Mouse (Mus musculus): ENCODE data around the gene Ncln. TPM values are rescaled to one million over a fixed set of nuclear protein-coding genes. Genes with fewer than 3 reads are reported as not detected.

The Ncln gene
- polyA plus RNA-seq, 1 experiment from 2014 or later = 54.9 TPM

- no peak for ATAC-seq (ENCODE audit: insufficient number of reproducible peaks, low FRiP score)
- Histone ChIP-seq H3K4me2 (0 out of 2 replicates have a peak overlapping the region, but pooled peaks have one; percentile 59), H3K4me3 (no peak overlapping the region), H3K9ac (no peak overlapping the region), H3K36me3 (peaks cover 14% of the 10 kb centered on the region), H3K9me3 (replicated peaks) (no peaks in the 10 kb centered on the region), H3K27ac (ENCODE audit: poor library complexity, severe bottlenecking) (no peak overlapping the region), H3K27me3 (replicated peaks) (no peaks in the 10 kb centered on the region), H3K4me1 (replicated peaks) (peaks cover 19% of the 10 kb centered on the region)
- WGBS = 74% methylated on average over 17 of the region's 17 CpGs
Observed at GRCm38 (mm10) chr10:81497401-81498270, 1.4 kb upstream of the Ncln start.

DNA sequence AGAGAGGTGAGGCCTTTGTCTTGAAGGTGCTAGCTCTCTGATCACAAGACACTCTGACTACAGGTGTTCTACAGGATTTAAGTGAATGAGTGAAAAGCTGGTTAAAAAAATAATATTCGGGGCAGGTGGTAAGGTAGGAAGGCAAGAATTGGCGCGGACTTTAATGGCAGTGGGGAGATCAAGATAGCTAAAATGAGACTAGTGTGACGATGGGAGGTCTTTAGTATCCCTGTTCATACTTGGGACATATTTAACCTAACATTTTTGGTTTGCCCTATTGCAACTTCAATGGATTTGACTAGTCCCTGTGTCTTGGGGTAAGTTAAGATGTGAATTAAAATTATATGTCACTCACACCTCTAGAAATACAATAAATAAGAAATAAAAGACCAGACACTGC lies 777 bp upstream of the Ncln start:
- WGBS = 30% methylated on average over 4 of the region's 4 CpGs
- no peak for ATAC-seq (ENCODE audit: insufficient number of reproducible peaks, low FRiP score)
- peaks cover 21% of the 10 kb centered on the region for H3K36me3 ChIP-seq
- no peaks in the 10 kb centered on the region for H3K27me3 ChIP-seq (replicated peaks)
- H3K27ac ChIP-seq (ENCODE audit: poor library complexity, severe bottlenecking) = peak overlapping the region; percentile 48; the same call in 1 of the 2 replicates
- H3K9me3 ChIP-seq (replicated peaks) = no peaks in the 10 kb centered on the region
- H3K4me3 ChIP-seq = peak overlapping the region; percentile 90
- peak overlapping the region; percentile 59 for H3K4me2 ChIP-seq
- H3K4me1 ChIP-seq (replicated peaks) = peaks cover 19% of the 10 kb centered on the region
- no peak overlapping the region for H3K9ac ChIP-seq

GRCm38 (mm10) chr10:81495616-81496263 lies 452 bp downstream of the Ncln start:
- H3K4me1 ChIP-seq (replicated peaks) = peaks cover 19% of the 10 kb centered on the region
- no peaks in the 10 kb centered on the region for H3K27me3 ChIP-seq (replicated peaks)
- H3K36me3 ChIP-seq = peaks cover 33% of the 10 kb centered on the region
- H3K4me2 ChIP-seq = peak overlapping the region; percentile 99
- no peaks in the 10 kb centered on the region for H3K9me3 ChIP-seq (replicated peaks)
- peak overlapping the region; percentile 93 for H3K9ac ChIP-seq
- H3K27ac ChIP-seq (ENCODE audit: poor library complexity, severe bottlenecking) = peak overlapping the region; percentile 48
- H3K4me3 ChIP-seq = peak overlapping the region; percentile 90
- WGBS = under 1% methylated on average over 41 of the region's 41 CpGs
- ATAC-seq (ENCODE audit: insufficient number of reproducible peaks, low FRiP score) = peak; percentile 3; the same call in 1 of the 2 replicates

- no peak overlapping the region for H3K27ac ChIP-seq (ENCODE audit: poor library complexity, severe bottlenecking)
- 70% methylated on average over 6 of the region's 6 CpGs for WGBS
Observed at GRCm38 (mm10) chr10:81495151-81495550, 1.0 kb downstream of the Ncln start.

GRCm38 (mm10) chr10:81494260-81495041 lies 1.7 kb downstream of the Ncln start:
- H3K9ac ChIP-seq = no peak overlapping the region; the same call in 1 of the 2 replicates
- peak overlapping the region; percentile 99 for H3K4me2 ChIP-seq
- peaks cover 19% of the 10 kb centered on the region for H3K4me1 ChIP-seq (replicated peaks)
- WGBS = 84% methylated on average over 11 of the region's 11 CpGs
- ATAC-seq (ENCODE audit: insufficient number of reproducible peaks, low FRiP score) = no peak
- H3K4me3 ChIP-seq = no peak overlapping the region
- no peaks in the 10 kb centered on the region for H3K27me3 ChIP-seq (replicated peaks)
- H3K9me3 ChIP-seq (replicated peaks) = no peaks in the 10 kb centered on the region
- no peak overlapping the region for H3K27ac ChIP-seq (ENCODE audit: poor library complexity, severe bottlenecking)
- H3K36me3 ChIP-seq = peaks cover 46% of the 10 kb centered on the region

More at GRCm38 (mm10) chr10:81495151-81495550, 1.0 kb downstream of the Ncln start:
- Histone ChIP-seq H3K4me2 (peak overlapping the region; percentile 99), H3K27me3 (replicated peaks) (no peaks in the 10 kb centered on the region), H3K36me3 (peaks cover 39% of the 10 kb centered on the region), H3K4me1 (replicated peaks) (peaks cover 19% of the 10 kb centered on the region), H3K9me3 (replicated peaks) (no peaks in the 10 kb centered on the region), H3K9ac (peak overlapping the region; percentile 93), H3K4me3 (peak overlapping the region; percentile 90)
- no peak for ATAC-seq (ENCODE audit: insufficient number of reproducible peaks, low FRiP score)

DNA sequence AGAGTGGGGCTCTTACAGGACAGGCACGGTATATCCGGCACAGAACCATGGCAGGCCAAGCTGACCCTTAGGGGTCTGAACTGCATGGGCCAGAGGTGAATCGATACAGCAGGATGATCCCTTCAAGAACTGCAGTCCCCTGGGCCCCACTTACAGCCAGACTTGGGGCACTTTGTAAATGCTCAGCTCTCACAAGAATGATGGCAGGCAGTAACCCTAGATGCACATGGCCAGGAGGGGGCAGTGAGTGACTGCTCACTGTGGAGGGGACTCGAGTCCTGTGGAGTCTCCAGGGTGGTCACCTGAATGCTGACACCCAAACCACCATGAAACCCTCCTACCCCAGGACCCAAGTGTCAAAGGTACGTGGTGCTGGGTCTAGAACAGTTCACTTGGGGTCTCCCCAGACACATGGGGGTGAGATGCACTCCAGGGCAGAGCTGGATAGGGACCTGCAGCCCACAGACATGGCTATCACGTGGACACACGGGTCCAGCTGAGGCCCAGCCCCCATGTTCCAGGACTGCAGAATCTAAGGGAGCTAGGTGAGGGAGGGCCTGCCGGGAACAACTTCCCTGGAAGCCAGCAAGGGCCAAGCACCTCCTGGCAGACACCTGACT lies 2.5 kb downstream of the Ncln start:
- no peak overlapping the region for H3K4me3 ChIP-seq
- no peaks in the 10 kb centered on the region for H3K9me3 ChIP-seq (replicated peaks)
- H3K4me1 ChIP-seq (replicated peaks) = peaks cover 19% of the 10 kb centered on the region
- H3K4me2 ChIP-seq = no peak overlapping the region
- H3K9ac ChIP-seq = no peak overlapping the region
- H3K36me3 ChIP-seq = peaks cover 54% of the 10 kb centered on the region
- ATAC-seq (ENCODE audit: insufficient number of reproducible peaks, low FRiP score) = no peak
- H3K27me3 ChIP-seq (replicated peaks) = no peaks in the 10 kb centered on the region
- WGBS = 83% methylated on average over 8 of the region's 8 CpGs
- no peak overlapping the region for H3K27ac ChIP-seq (ENCODE audit: poor library complexity, severe bottlenecking)

GRCm38 (mm10) chr10:81492606-81493240 lies 3.5 kb downstream of the Ncln start:
- H3K4me2 ChIP-seq = no peak overlapping the region
- no peak overlapping the region for H3K9ac ChIP-seq
- ATAC-seq (ENCODE audit: insufficient number of reproducible peaks, low FRiP score) = no peak
- 91% methylated on average over 11 of the region's 11 CpGs for WGBS
- H3K9me3 ChIP-seq (replicated peaks) = no peaks in the 10 kb centered on the region
- H3K27me3 ChIP-seq (replicated peaks) = no peaks in the 10 kb centered on the region
- H3K36me3 ChIP-seq = peaks cover 63% of the 10 kb centered on the region
- no peak overlapping the region for H3K4me3 ChIP-seq
- no peak overlapping the region for H3K27ac ChIP-seq (ENCODE audit: poor library complexity, severe bottlenecking)
- peaks cover 28% of the 10 kb centered on the region for H3K4me1 ChIP-seq (replicated peaks)

- no peaks in the 10 kb centered on the region for H3K9me3 ChIP-seq (replicated peaks)
- H3K4me2 ChIP-seq = no peak overlapping the region
- H3K27me3 ChIP-seq (replicated peaks) = no peaks in the 10 kb centered on the region
- peaks cover 80% of the 10 kb centered on the region for H3K36me3 ChIP-seq
- WGBS = 92% methylated on average over 9 of the region's 9 CpGs
- no peak overlapping the region for H3K4me3 ChIP-seq
- H3K4me1 ChIP-seq (replicated peaks) = peaks cover 33% of the 10 kb centered on the region
- H3K9ac ChIP-seq = no peak overlapping the region
- ATAC-seq (ENCODE audit: insufficient number of reproducible peaks, low FRiP score) = no peak
- H3K27ac ChIP-seq (ENCODE audit: poor library complexity, severe bottlenecking) = no peak overlapping the region
Observed at GRCm38 (mm10) chr10:81491018-81491417, 5.2 kb downstream of the Ncln start.

DNA sequence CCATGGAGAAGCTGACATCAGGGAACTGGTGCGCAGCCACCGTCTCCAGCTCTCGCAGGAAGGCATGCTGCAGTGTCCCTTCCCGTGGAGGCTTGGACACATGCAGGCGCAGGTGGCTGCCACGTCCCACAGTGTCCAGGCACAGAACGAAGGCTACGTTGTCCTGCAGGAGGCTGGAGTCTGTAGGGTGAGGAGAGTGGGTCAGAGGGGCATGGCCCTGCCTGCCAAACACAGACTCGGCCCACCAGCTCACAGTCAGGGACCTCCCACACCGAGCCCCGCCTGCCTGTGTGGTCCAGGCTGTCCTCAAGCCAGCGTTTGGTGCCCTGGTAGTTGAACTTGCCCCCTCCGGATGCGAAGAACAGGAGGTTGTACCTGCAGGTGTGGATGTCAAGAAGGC lies 6.3 kb downstream of the Ncln start:
- H3K4me3 ChIP-seq = no peak overlapping the region
- no peaks in the 10 kb centered on the region for H3K9me3 ChIP-seq (replicated peaks)
- peaks cover 25% of the 10 kb centered on the region for H3K4me1 ChIP-seq (replicated peaks)
- H3K4me2 ChIP-seq = no peak overlapping the region
- WGBS = 80% methylated on average over 14 of the region's 14 CpGs
- H3K27me3 ChIP-seq (replicated peaks) = no peaks in the 10 kb centered on the region
- no peak for ATAC-seq (ENCODE audit: insufficient number of reproducible peaks, low FRiP score)
- H3K36me3 ChIP-seq = peaks cover 81% of the 10 kb centered on the region
- no peak overlapping the region for H3K27ac ChIP-seq (ENCODE audit: poor library complexity, severe bottlenecking)
- H3K9ac ChIP-seq = no peak overlapping the region

DNA sequence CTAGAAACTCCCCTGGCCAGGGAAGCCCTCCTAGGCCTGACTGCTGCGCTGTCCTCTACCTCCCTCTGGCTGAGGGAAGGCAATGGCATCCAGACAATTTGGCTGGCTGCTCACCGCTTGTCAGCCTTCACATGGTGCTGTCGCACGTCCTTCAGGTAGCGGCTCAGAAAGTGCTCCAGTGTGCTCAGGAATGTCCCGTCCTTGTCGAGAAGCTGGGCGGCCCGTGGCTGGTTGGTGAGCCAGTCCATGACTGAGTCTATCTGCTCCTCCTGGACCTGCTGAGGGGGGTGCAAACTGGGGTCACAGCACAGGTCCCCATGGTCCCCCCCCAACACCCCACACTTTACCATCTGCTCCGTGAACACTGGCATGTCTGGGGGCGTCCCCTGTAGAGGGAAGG lies 8.1 kb downstream of the Ncln start:
- Histone ChIP-seq H3K27me3 (replicated peaks) (no peaks in the 10 kb centered on the region), H3K9me3 (replicated peaks) (no peaks in the 10 kb centered on the region), H3K27ac (ENCODE audit: poor library complexity, severe bottlenecking) (no peak overlapping the region), H3K9ac (0 out of 2 replicates have a peak overlapping the region, but pooled peaks have one; percentile 3), H3K4me2 (no peak overlapping the region), H3K4me1 (replicated peaks) (peaks cover 14% of the 10 kb centered on the region), H3K36me3 (peaks cover 71% of the 10 kb centered on the region), H3K4me3 (no peak overlapping the region)
- ATAC-seq (ENCODE audit: insufficient number of reproducible peaks, low FRiP score) = no peak
- 68% methylated on average over 11 of the region's 11 CpGs for WGBS
